Mouse (Mus musculus): ENCODE measurements around the gene Smc1a. TPM values are rescaled to one million over a fixed set of nuclear protein-coding genes. Genes with fewer than 3 reads are reported as not detected.
"Not testable (repeated sequence)": the region's sequence is repeated elsewhere in the genome, so short reads cannot be mapped to it uniquely, and the experiment has no call there.

Gene Smc1a
- polyA plus RNA-seq, 1 experiment = 161 TPM

DNA sequence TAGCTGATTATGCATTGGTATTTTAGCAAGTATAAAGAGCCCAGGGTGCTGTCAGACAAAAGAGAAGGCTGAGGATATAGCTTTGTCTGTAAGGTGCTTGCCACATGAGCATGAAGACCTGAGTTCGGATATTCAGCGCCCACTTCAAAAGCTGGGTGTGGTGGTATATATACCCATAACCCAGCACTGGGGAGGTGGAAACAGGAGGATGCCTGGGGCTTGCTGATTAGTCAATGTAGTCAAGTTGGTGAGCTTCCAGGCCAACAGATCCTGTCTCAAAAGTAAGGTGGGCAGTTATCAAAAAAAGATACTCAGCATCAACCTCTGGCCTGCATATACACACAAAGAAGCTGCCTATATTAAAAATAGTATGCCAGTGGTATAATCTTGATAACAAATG lies 3.1 kb downstream of the Smc1a start:
- TF ChIP-seq CTCF (IDR thresholded peaks at IDR 0.05; ENCODE audit: insufficient read depth, low read depth, low read length) (no peak), POLR2A (IDR thresholded peaks at IDR 0.05; ENCODE audit: insufficient read depth, low read depth, low read length) (no peak)
- H3K4me3 ChIP-seq (ENCODE audit: insufficient read depth, low read depth, low read length) = no peak overlapping the region

DNA sequence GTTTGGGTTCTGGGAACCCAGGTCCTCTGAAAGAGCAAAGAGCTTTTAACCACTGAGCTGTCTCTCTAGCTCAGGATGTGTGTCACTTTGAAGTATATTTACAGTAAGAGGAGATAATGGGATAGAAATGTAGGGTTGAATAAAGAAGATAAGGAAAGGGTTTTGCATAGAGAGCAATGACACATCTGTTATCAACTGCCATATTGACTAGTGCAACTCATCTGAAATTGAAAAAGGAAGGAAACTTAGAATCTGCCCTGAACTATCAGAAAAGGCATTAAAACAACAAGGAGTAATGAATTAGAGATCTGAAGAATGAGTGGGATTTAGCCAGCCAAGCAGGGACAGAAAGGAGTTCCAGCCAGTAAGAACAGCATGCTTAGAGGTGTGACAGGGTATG lies 23.6 kb downstream of the Smc1a start:
- Histone ChIP-seq H3K4me1 (ENCODE audit: control insufficient read depth, insufficient read depth, low read length) (no peaks in the 10 kb centered on the region), H3K27ac (ENCODE audit: insufficient read depth, low read depth, low read length) (no peak overlapping the region), H3K4me3 (ENCODE audit: insufficient read depth, low read depth, low read length) (no peak overlapping the region)
- TF ChIP-seq CTCF (IDR thresholded peaks at IDR 0.05; ENCODE audit: insufficient read depth, low read depth, low read length) (no peak), POLR2A (IDR thresholded peaks at IDR 0.05; ENCODE audit: insufficient read depth, low read depth, low read length) (no peak)

More for the DNA sequence above, 3.1 kb downstream of the Smc1a start:
- no peak overlapping the region for H3K27ac ChIP-seq (ENCODE audit: insufficient read depth, low read depth, low read length)
- no peaks in the 10 kb centered on the region; the same call in 1 of the 2 replicates for H3K4me1 ChIP-seq (ENCODE audit: control insufficient read depth, insufficient read depth, low read length)
- WGBS = 67% methylated on average over 2 of the region's 2 CpGs

GRCm38 (mm10) chrX:152047230-152047629 lies 31.0 kb downstream of the Smc1a start:
- H3K4me3 ChIP-seq (ENCODE audit: insufficient read depth, low read depth, low read length) = no peak overlapping the region
- no peaks in the 10 kb centered on the region for H3K4me1 ChIP-seq (ENCODE audit: control insufficient read depth, insufficient read depth, low read length)
- TF ChIP-seq CTCF (IDR thresholded peaks at IDR 0.05; ENCODE audit: insufficient read depth, low read depth, low read length) (no peak), POLR2A (IDR thresholded peaks at IDR 0.05; ENCODE audit: insufficient read depth, low read depth, low read length) (no peak)
- no peak overlapping the region for H3K27ac ChIP-seq (ENCODE audit: insufficient read depth, low read depth, low read length)

GRCm38 (mm10) chrX:152052546-152052945 lies 36.3 kb downstream of the Smc1a start:
- H3K4me3 ChIP-seq (ENCODE audit: insufficient read depth, low read depth, low read length) = no peak overlapping the region
- H3K27ac ChIP-seq (ENCODE audit: insufficient read depth, low read depth, low read length) = no peak overlapping the region
- WGBS = 69% methylated on average over 3 of the region's 3 CpGs
- H3K4me1 ChIP-seq (ENCODE audit: control insufficient read depth, insufficient read depth, low read length) = no peaks in the 10 kb centered on the region
- TF ChIP-seq POLR2A (IDR thresholded peaks at IDR 0.05; ENCODE audit: insufficient read depth, low read depth, low read length) = no peak
- TF ChIP-seq CTCF (IDR thresholded peaks at IDR 0.05; ENCODE audit: insufficient read depth, low read depth, low read length) = no peak

GRCm38 (mm10) chrX:152054094-152054493 lies 37.9 kb downstream of the Smc1a start:
- 80% methylated on average over 1 of the region's 1 CpGs for WGBS
- TF ChIP-seq POLR2A (IDR thresholded peaks at IDR 0.05; ENCODE audit: insufficient read depth, low read depth, low read length) (no peak), CTCF (IDR thresholded peaks at IDR 0.05; ENCODE audit: insufficient read depth, low read depth, low read length) (no peak)
- no peaks in the 10 kb centered on the region for H3K4me1 ChIP-seq (ENCODE audit: control insufficient read depth, insufficient read depth, low read length)
- H3K27ac ChIP-seq (ENCODE audit: insufficient read depth, low read depth, low read length) = no peak overlapping the region
- H3K4me3 ChIP-seq (ENCODE audit: insufficient read depth, low read depth, low read length) = no peak overlapping the region

- TF ChIP-seq CTCF (IDR thresholded peaks at IDR 0.05; ENCODE audit: insufficient read depth, low read depth, low read length) (no peak), POLR2A (IDR thresholded peaks at IDR 0.05; ENCODE audit: insufficient read depth, low read depth, low read length) (no peak)
- Histone ChIP-seq H3K4me3 (ENCODE audit: insufficient read depth, low read depth, low read length) (no peak overlapping the region), H3K27ac (ENCODE audit: insufficient read depth, low read depth, low read length) (no peak overlapping the region), H3K4me1 (ENCODE audit: control insufficient read depth, insufficient read depth, low read length) (no peaks in the 10 kb centered on the region)
- 65% methylated on average over 2 of the region's 2 CpGs for WGBS
Measured at GRCm38 (mm10) chrX:152065674-152066073, 49.4 kb downstream of the Smc1a start.

DNA sequence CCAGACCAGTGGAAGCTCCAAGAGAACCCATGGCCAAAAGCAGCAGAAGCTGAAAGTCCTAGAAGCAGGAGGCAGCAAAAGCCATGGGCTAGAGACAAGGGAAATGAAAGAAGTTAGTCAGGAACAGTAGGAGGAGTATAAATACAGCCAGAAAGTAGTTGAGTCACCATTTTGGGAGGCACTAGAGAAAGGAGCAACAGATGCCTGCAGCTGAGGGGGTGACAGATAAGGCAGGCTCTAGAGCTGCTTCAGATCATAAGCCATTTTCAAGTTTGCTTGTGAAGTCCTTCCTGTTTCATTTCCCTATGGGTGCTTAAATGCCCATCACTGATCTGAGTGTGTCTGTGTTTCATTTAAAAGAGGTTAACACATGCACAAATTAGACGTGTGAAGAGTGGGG lies 51.6 kb downstream of the Smc1a start:
- TF ChIP-seq POLR2A (IDR thresholded peaks at IDR 0.05; ENCODE audit: insufficient read depth, low read depth, low read length) (no peak), CTCF (IDR thresholded peaks at IDR 0.05; ENCODE audit: insufficient read depth, low read depth, low read length) (no peak)
- H3K4me1 ChIP-seq (ENCODE audit: control insufficient read depth, insufficient read depth, low read length) = no peaks in the 10 kb centered on the region
- H3K27ac ChIP-seq (ENCODE audit: insufficient read depth, low read depth, low read length) = no peak overlapping the region
- 34% methylated on average over 1 of the region's 1 CpGs for WGBS
- H3K4me3 ChIP-seq (ENCODE audit: insufficient read depth, low read depth, low read length) = no peak overlapping the region

DNA sequence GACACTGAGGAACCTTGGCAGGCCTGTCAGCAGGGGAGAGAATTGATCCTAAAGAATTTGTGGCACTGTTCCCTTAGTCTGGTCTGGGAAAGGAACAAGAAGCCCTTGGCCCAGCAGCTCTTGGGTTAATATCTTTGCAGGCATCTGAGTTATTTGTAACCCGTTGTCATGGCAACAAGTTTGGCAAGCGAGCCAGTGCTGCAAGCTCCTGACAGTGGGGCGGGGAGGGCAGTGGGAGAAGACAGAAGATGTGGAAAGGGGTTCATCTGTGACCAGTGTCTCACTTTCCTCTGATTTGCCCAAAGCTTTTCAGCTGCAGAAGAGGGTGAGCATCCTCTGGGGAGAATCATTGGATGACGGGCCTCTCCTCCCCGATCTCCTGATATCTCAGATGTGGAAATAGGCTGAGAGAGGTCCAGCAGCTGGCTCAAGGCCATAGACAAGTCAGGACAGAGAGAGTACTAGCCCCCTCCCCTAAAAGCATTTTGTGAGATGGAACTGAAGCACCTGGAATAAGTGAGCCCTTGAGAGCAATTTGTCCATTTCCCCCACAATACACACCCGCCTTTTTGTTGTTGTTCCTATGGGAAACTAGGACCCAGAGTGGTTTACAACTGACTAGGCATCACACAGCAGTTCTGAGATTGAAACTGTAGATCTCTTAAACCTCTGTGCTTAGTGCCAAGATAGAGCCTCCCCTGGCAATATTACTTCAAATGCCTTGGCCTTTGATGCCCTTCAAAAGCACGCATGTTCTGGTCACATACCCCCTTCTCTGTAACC lies 73.8 kb downstream of the Smc1a start:
- H3K4me3 ChIP-seq (ENCODE audit: insufficient read depth, low read depth, low read length); H3K4me1 ChIP-seq (ENCODE audit: control insufficient read depth, insufficient read depth, low read length): not testable (repeated sequence)
- H3K27ac ChIP-seq (ENCODE audit: insufficient read depth, low read depth, low read length) = peak overlapping the region; percentile 94
- 23% methylated on average over 7 of the region's 7 CpGs for WGBS

- TF ChIP-seq CTCF (IDR thresholded peaks at IDR 0.05; ENCODE audit: insufficient read depth, low read depth, low read length) (no peak), POLR2A (IDR thresholded peaks at IDR 0.05; ENCODE audit: insufficient read depth, low read depth, low read length) (no peak)
- Histone ChIP-seq H3K4me1 (ENCODE audit: control insufficient read depth, insufficient read depth, low read length) (no peaks in the 10 kb centered on the region), H3K27ac (ENCODE audit: insufficient read depth, low read depth, low read length) (no peak overlapping the region), H3K4me3 (ENCODE audit: insufficient read depth, low read depth, low read length) (no peak overlapping the region)
- 55% methylated on average over 1 of the region's 1 CpGs for WGBS
Measured at GRCm38 (mm10) chrX:152097572-152097971, 81.3 kb downstream of the Smc1a start.

Other genes starting within 250 kb of the Smc1a start
- 386 and 574 TPM in 2 replicates for gene Huwe1, start 215.6 kb upstream of the Smc1a start, polyA plus RNA-seq (2012; ENCODE audit: insufficient read depth, insufficient read length, low replicate concordance, missing spikeins)
- gene Hsd17b10, start 14.6 kb upstream of the Smc1a start, polyA plus RNA-seq (2012; ENCODE audit: insufficient read depth, insufficient read length, low replicate concordance, missing spikeins) = not detected in 2 replicates
- gene Ribc1, start 133 bp upstream of the Smc1a start, polyA plus RNA-seq (2012; ENCODE audit: insufficient read depth, insufficient read length, low replicate concordance, missing spikeins) = not detected in 2 replicates
- not detected in 2 replicates for gene Iqsec2, start 127.8 kb downstream of the Smc1a start, polyA plus RNA-seq (2012; ENCODE audit: insufficient read depth, insufficient read length, low replicate concordance, missing spikeins)
- not detected in 2 replicates for gene Kdm5c, start 216.6 kb downstream of the Smc1a start, polyA plus RNA-seq (2012; ENCODE audit: insufficient read depth, insufficient read length, low replicate concordance, missing spikeins)

Measured in olfactory bulb, adult 2 months (tissue).